Mouse (Mus musculus): ENCODE data around the gene Proser2. TPM values are rescaled to one million over a fixed set of nuclear protein-coding genes. Genes with fewer than 3 reads are reported as not detected.

The Proser2 gene
- polyA plus RNA-seq, 1 experiment = 5.2 TPM

- H3K27ac ChIP-seq (ENCODE audit: insufficient read depth, low read length) = no peak overlapping the region
- TF ChIP-seq POLR2A (IDR thresholded peaks at IDR 0.05; ENCODE audit: insufficient read depth, low read length) (no peak), EP300 (IDR thresholded peaks at IDR 0.05; ENCODE audit: insufficient read depth, low read depth, low read length) (no peak), CTCF (IDR thresholded peaks at IDR 0.05; ENCODE audit: low read depth, low read length) (no peak)
- H3K27me3 ChIP-seq (ENCODE audit: control insufficient read depth, insufficient read depth, low read length, poor library complexity, severe bottlenecking) = no peaks in the 10 kb centered on the region
These were observed 13.1 kb upstream of the Proser2 start for GRCm38 (mm10) chr2:6142915-6143654.

GRCm38 (mm10) chr2:6140572-6141161 is 10.7 kb upstream of the Proser2 start:
- H3K9me3 ChIP-seq (replicated peaks; ENCODE audit: control insufficient read depth, insufficient read depth, low read length, poor library complexity, severe bottlenecking) = no peaks in the 10 kb centered on the region
- no peak overlapping the region for H3K9ac ChIP-seq (ENCODE audit: low read depth, poor library complexity, severe bottlenecking)
- TF ChIP-seq POLR2A (IDR thresholded peaks at IDR 0.05; ENCODE audit: insufficient read depth, low read length) = no peak
- no peak for TF ChIP-seq CTCF (IDR thresholded peaks at IDR 0.05; ENCODE audit: low read depth, low read length)
- TF ChIP-seq EP300 (IDR thresholded peaks at IDR 0.05; ENCODE audit: insufficient read depth, low read depth, low read length) = no peak
- H3K27ac ChIP-seq (ENCODE audit: insufficient read depth, low read length) = no peak overlapping the region
- H3K4me1 ChIP-seq (ENCODE audit: control insufficient read depth, insufficient read depth, low read length) = no peaks in the 10 kb centered on the region
- H3K27me3 ChIP-seq (ENCODE audit: control insufficient read depth, insufficient read depth, low read length, poor library complexity, severe bottlenecking) = no peaks in the 10 kb centered on the region
- no peaks in the 10 kb centered on the region for H3K36me3 ChIP-seq (ENCODE audit: control insufficient read depth, insufficient read depth, low read length, poor library complexity, severe bottlenecking)
- H3K4me3 ChIP-seq (ENCODE audit: low read depth, low read length) = no peak overlapping the region

More at GRCm38 (mm10) chr2:6142915-6143654, 13.1 kb upstream of the Proser2 start:
- Histone ChIP-seq H3K9ac (ENCODE audit: low read depth, poor library complexity, severe bottlenecking) (no peak overlapping the region), H3K4me3 (ENCODE audit: low read depth, low read length) (no peak overlapping the region), H3K4me1 (ENCODE audit: control insufficient read depth, insufficient read depth, low read length) (no peaks in the 10 kb centered on the region), H3K9me3 (replicated peaks; ENCODE audit: control insufficient read depth, insufficient read depth, low read length, poor library complexity, severe bottlenecking) (no peaks in the 10 kb centered on the region), H3K36me3 (ENCODE audit: control insufficient read depth, insufficient read depth, low read length, poor library complexity, severe bottlenecking) (no peaks in the 10 kb centered on the region)

- no peaks in the 10 kb centered on the region for H3K36me3 ChIP-seq (ENCODE audit: control insufficient read depth, insufficient read depth, low read length, poor library complexity, severe bottlenecking)
- H3K9ac ChIP-seq (ENCODE audit: low read depth, poor library complexity, severe bottlenecking) = no peak overlapping the region
- H3K27me3 ChIP-seq (ENCODE audit: control insufficient read depth, insufficient read depth, low read length, poor library complexity, severe bottlenecking) = no peaks in the 10 kb centered on the region; the same call in 1 of the 2 replicates
- H3K4me1 ChIP-seq (ENCODE audit: control insufficient read depth, insufficient read depth, low read length) = no peaks in the 10 kb centered on the region
- TF ChIP-seq EP300 (IDR thresholded peaks at IDR 0.05; ENCODE audit: insufficient read depth, low read depth, low read length) = no peak
- TF ChIP-seq POLR2A (IDR thresholded peaks at IDR 0.05; ENCODE audit: insufficient read depth, low read length) = no peak
- no peak for TF ChIP-seq CTCF (IDR thresholded peaks at IDR 0.05; ENCODE audit: low read depth, low read length)
- H3K4me3 ChIP-seq (ENCODE audit: low read depth, low read length) = no peak overlapping the region
- no peak overlapping the region for H3K27ac ChIP-seq (ENCODE audit: insufficient read depth, low read length)
- H3K9me3 ChIP-seq (replicated peaks; ENCODE audit: control insufficient read depth, insufficient read depth, low read length, poor library complexity, severe bottlenecking) = no peaks in the 10 kb centered on the region
These were observed 3.9 kb upstream of the Proser2 start for GRCm38 (mm10) chr2:6133871-6134270.

GRCm38 (mm10) chr2:6128881-6129280 is 1.1 kb downstream of the Proser2 start:
- no peaks in the 10 kb centered on the region; the same call in 1 of the 2 replicates for H3K27me3 ChIP-seq (ENCODE audit: control insufficient read depth, insufficient read depth, low read length, poor library complexity, severe bottlenecking)
- TF ChIP-seq CTCF (IDR thresholded peaks at IDR 0.05; ENCODE audit: low read depth, low read length) = no peak
- TF ChIP-seq EP300 (IDR thresholded peaks at IDR 0.05; ENCODE audit: insufficient read depth, low read depth, low read length) = no peak
- TF ChIP-seq POLR2A (IDR thresholded peaks at IDR 0.05; ENCODE audit: insufficient read depth, low read length) = no peak
- no peaks in the 10 kb centered on the region for H3K9me3 ChIP-seq (replicated peaks; ENCODE audit: control insufficient read depth, insufficient read depth, low read length, poor library complexity, severe bottlenecking)
- H3K9ac ChIP-seq (ENCODE audit: low read depth, poor library complexity, severe bottlenecking) = peak overlapping the region; percentile 51; the same call in 1 of the 2 replicates
- H3K27ac ChIP-seq (ENCODE audit: insufficient read depth, low read length) = no peak overlapping the region
- H3K4me1 ChIP-seq (ENCODE audit: control insufficient read depth, insufficient read depth, low read length) = no peaks in the 10 kb centered on the region
- H3K4me3 ChIP-seq (ENCODE audit: low read depth, low read length) = no peak overlapping the region
- H3K36me3 ChIP-seq (ENCODE audit: control insufficient read depth, insufficient read depth, low read length, poor library complexity, severe bottlenecking) = no peaks in the 10 kb centered on the region

- H3K4me3 ChIP-seq (ENCODE audit: low read depth, low read length) = no peak overlapping the region
- no peak overlapping the region for H3K9ac ChIP-seq (ENCODE audit: low read depth, poor library complexity, severe bottlenecking)
- H3K4me1 ChIP-seq (ENCODE audit: control insufficient read depth, insufficient read depth, low read length) = no peaks in the 10 kb centered on the region
- TF ChIP-seq POLR2A (IDR thresholded peaks at IDR 0.05; ENCODE audit: insufficient read depth, low read length) (no peak), EP300 (IDR thresholded peaks at IDR 0.05; ENCODE audit: insufficient read depth, low read depth, low read length) (no peak), CTCF (IDR thresholded peaks at IDR 0.05; ENCODE audit: low read depth, low read length) (no peak)
- H3K27me3 ChIP-seq (ENCODE audit: control insufficient read depth, insufficient read depth, low read length, poor library complexity, severe bottlenecking) = no peaks in the 10 kb centered on the region; the same call in 1 of the 2 replicates
- H3K9me3 ChIP-seq (replicated peaks; ENCODE audit: control insufficient read depth, insufficient read depth, low read length, poor library complexity, severe bottlenecking) = no peaks in the 10 kb centered on the region
- H3K27ac ChIP-seq (ENCODE audit: insufficient read depth, low read length) = no peak overlapping the region
- no peaks in the 10 kb centered on the region for H3K36me3 ChIP-seq (ENCODE audit: control insufficient read depth, insufficient read depth, low read length, poor library complexity, severe bottlenecking)
These were observed 1.7 kb downstream of the Proser2 start for GRCm38 (mm10) chr2:6128136-6128805.

All from ES-Bruce4 (cell line).